Mouse (Mus musculus) cerebellum, adult 9-11 months (tissue): ENCODE measurements at regions not wholly inside any gene's neighbourhood (a gene's known extent, or its start where the extent isn't known, plus 50 kb on each side); places are given as distances from the start of the nearest gene placed in this dataset.
"Not testable (repeated sequence)": the region's sequence is repeated elsewhere in the genome, so short reads cannot be mapped to it uniquely, and the experiment has no call there.

ENCODE experiments used
- DNase-seq: peaks from one replicate; pipeline ENCODE4 v3.0.0; 2022

- DNase-seq, result no peak
Measured at GRCm38 (mm10) chr2:44513080-44513724, 414.3 kb downstream of the Gtdc1 start.

GRCm38 (mm10) chr2:44512334-44512733 lies 415.1 kb downstream of the Gtdc1 start:
- peak; percentile 12 for DNase-seq

- DNase-seq, result no peak
Measured at GRCm38 (mm10) chr2:44509101-44509500, 418.4 kb downstream of the Gtdc1 start.

GRCm38 (mm10) chr2:44504273-44504672 lies 423.2 kb downstream of the Gtdc1 start:
- no peak for DNase-seq

- not testable (repeated sequence) for DNase-seq
Measured at GRCm38 (mm10) chr2:44490806-44491205, 436.7 kb downstream of the Gtdc1 start.

GRCm38 (mm10) chr2:44490230-44490629 lies 437.2 kb downstream of the Gtdc1 start:
- DNase-seq, result no peak

- DNase-seq, result no peak
Measured at GRCm38 (mm10) chr2:44485880-44486279, 441.6 kb downstream of the Gtdc1 start.

- DNase-seq, result no peak
Measured at GRCm38 (mm10) chr2:44479746-44480145, 447.7 kb downstream of the Gtdc1 start.

- no peak for DNase-seq
Measured at GRCm38 (mm10) chr2:44475456-44475855, 452.0 kb downstream of the Gtdc1 start.

GRCm38 (mm10) chr2:44474653-44475052 lies 452.8 kb downstream of the Gtdc1 start:
- DNase-seq, result no peak

GRCm38 (mm10) chr2:44471381-44471780 lies 456.1 kb downstream of the Gtdc1 start:
- no peak for DNase-seq

- no peak for DNase-seq
Measured at GRCm38 (mm10) chr2:44470953-44471352, 456.5 kb downstream of the Gtdc1 start.

GRCm38 (mm10) chr2:44464631-44465030 lies 462.8 kb downstream of the Gtdc1 start:
- peak; percentile 44 for DNase-seq

GRCm38 (mm10) chr2:44462619-44463329 lies 464.7 kb downstream of the Gtdc1 start:
- no peak for DNase-seq

- no peak for DNase-seq
Measured at GRCm38 (mm10) chr2:44461289-44462250, 465.9 kb downstream of the Gtdc1 start.

- no peak for DNase-seq
Measured at GRCm38 (mm10) chr2:44449471-44449870, 478.0 kb downstream of the Gtdc1 start.
